Mouse (Mus musculus): Measurements from ENCODE around the gene Zfp791. TPM values are rescaled to one million over a fixed set of nuclear protein-coding genes. Genes with fewer than 3 reads are reported as not detected.
"Not testable (repeated sequence)": the region's sequence is repeated elsewhere in the genome, so short reads cannot be mapped to it uniquely, and the experiment has no call there.

The Zfp791 gene
- under 1 TPM; 0.86 to 0.92 TPM for total RNA-seq (2021)
- long read RNA-seq, experiment 1: 0 reads
- long read RNA-seq, experiment 2: 0 reads

DNA sequence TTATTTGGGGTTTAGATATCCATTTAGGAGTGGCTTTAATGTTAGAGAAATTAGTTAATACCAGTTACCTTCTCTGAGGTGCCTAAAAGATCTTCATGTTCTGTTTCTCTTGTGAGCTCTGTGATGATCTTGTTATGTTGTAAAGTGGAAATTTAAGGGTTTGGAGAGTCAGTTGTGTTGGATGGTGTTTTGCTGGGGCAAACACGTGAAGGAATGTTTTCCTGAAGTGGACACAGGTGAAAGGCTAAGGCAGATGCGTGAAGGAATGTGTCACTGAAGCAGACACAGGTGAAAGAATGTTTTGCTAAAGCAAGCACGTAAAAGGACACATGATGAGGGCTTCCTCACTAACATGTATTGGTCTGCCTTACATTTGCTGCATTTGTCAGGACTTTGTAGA, at the start of gene Zfp791:
Zfp791 (minus strand) TSS at position 101 of the 400 bp plus-strand sequence.
- intact Hi-C loops (cut with DNase I; ENCODE audit: low total_unique reads): no loop called here
- DNase-seq: no peak

- peak; percentile 13 for DNase-seq
- intact Hi-C loops (cut with DNase I; ENCODE audit: low total_unique reads): loop anchor here (10.0 kb wide), 1 partner anchor 86 kb away; the partner anchor contains the start of genes Man2b1, Wdr83 and Wdr83os
Observed at GRCm38 (mm10) chr8:85171291-85171690, 48.4 kb upstream of the Zfp791 start.

GRCm38 (mm10) chr8:85151624-85152023, 28.7 kb upstream of the Zfp791 start, which contains the start of gene Cks1brt:
Gene Cks1brt (plus strand): TSS chr8:85151924.
- intact Hi-C loops (cut with DNase I; ENCODE audit: low total_unique reads): no loop called here
- no peak for DNase-seq

DNA sequence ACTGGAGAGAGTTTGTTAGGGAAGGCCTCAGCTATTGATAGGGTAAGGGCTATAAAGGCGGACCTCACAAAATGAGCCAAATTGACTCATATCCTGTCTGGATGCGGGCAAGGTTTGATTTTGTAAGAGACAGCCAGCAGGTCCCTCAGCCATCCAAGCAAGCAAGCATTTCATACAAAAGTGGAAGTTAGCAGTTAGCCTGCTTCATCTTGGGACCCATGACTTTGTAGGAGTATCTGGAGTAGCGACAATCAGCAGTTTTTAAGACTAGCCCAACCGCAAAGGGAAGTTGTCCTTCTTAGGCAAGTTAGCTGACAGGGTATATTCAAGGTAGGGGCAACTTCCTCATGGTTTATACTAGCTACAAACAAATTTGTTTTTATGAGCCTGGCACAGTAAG, 19.6 kb upstream of the Zfp791 start:
- DNase-seq: no peak
- intact Hi-C loops (cut with DNase I; ENCODE audit: low total_unique reads): no loop called here

- intact Hi-C loops (cut with DNase I; ENCODE audit: low total_unique reads): not testable (repeated sequence)
Observed at GRCm38 (mm10) chr8:85135690-85136089, 12.8 kb upstream of the Zfp791 start.

DNA sequence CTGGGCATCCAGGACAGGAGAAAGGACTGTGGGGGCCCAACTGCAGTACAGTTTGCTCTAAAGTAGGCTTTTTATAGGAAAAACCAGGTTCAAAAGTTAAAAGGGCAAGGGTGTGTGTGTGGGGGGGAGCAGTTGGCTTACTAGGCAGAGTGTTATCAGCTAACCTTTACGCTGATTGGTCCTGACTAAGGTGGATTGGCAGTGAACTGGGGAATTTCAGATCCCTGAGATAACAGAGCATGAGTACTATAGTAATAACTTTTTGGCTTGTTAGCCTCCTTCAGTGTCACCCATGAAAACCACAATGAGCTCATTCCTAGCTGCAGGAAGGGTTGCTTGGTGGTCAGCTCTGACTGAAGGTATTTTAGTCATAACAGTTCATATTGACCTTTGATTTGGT, 9.4 kb upstream of the Zfp791 start:
- intact Hi-C loops (cut with DNase I; ENCODE audit: low total_unique reads): no loop called here
- DNase-seq: no peak

More at GRCm38 (mm10) chr8:85135690-85136089, 12.8 kb upstream of the Zfp791 start:
- DNase-seq: not testable (repeated sequence)

DNA sequence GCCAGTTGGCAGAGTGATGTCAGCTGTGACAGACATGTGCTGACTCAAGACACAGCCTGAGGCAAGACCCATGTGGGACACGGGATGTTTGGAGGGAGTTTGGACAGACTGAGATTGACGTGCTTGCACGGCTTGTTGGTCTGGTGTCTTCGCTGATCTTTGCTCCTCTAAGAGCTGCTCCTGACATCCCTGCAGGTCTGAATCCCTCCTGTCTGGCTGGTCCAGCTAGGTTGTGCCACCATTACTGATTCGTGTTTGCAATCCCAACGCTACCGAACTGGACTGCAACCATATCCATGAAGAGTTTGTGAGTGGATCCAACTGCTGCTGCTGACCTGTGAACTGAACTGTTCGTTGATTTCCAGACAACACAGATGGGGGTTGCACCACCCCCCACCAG, 796 bp upstream of the Zfp791 start:
- intact Hi-C loops (cut with DNase I; ENCODE audit: low total_unique reads): no loop called here
- no peak for DNase-seq

DNA sequence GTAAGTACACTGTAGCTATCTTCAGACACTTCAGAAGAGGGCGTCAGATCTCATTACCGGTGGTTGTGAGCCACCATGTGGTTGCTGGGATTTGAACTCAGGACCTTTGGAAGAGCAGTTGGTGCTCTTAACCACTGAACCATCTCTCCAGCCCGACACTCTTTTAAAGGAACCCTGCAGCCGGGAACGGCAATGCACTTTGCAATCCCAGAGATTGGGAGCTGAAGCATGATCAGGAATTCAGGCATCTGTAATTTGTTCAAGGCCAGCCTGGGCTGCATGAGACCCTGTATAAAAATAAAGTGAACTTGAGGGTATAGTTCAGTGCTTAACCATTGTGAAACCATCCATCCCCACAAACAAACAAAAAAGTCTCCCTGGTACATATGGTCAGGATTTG, 2.6 kb downstream of the Zfp791 start:
- intact Hi-C loops (cut with DNase I; ENCODE audit: low total_unique reads): not testable (repeated sequence)

GRCm38 (mm10) chr8:85119052-85119981, 3.6 kb downstream of the Zfp791 start:
- intact Hi-C loops (cut with DNase I; ENCODE audit: low total_unique reads): no loop called here
- peak; percentile 70 for DNase-seq

More for the DNA sequence above, 2.6 kb downstream of the Zfp791 start:
- not testable (repeated sequence) for DNase-seq

GRCm38 (mm10) chr8:85116984-85117383, 5.9 kb downstream of the Zfp791 start:
- no peak for DNase-seq
- intact Hi-C loops (cut with DNase I; ENCODE audit: low total_unique reads): no loop called here

DNA sequence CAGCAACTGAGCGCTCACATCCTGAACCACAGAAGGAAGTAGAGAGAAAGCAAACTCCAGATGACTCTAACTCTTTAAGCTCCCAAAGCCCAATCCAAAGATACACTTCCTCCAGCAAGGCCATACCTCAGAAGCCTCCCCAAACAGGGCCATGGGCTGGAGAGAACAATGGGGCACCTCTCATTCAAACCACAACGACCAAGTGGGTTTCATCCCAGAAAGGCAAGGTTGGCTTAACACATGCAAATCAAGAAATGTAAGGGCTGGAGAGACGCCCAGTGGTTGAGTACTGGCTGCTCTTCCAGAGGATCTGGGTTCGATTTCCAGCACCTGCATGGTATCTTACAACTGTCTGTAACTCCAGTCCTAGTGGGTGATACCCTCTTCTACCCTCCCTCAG, 7.4 kb downstream of the Zfp791 start:
- intact Hi-C loops (cut with DNase I; ENCODE audit: low total_unique reads): no loop called here
- no peak for DNase-seq

GRCm38 (mm10) chr8:85113241-85113640, 9.7 kb downstream of the Zfp791 start:
- DNase-seq: no peak
- intact Hi-C loops (cut with DNase I; ENCODE audit: low total_unique reads): no loop called here

DNA sequence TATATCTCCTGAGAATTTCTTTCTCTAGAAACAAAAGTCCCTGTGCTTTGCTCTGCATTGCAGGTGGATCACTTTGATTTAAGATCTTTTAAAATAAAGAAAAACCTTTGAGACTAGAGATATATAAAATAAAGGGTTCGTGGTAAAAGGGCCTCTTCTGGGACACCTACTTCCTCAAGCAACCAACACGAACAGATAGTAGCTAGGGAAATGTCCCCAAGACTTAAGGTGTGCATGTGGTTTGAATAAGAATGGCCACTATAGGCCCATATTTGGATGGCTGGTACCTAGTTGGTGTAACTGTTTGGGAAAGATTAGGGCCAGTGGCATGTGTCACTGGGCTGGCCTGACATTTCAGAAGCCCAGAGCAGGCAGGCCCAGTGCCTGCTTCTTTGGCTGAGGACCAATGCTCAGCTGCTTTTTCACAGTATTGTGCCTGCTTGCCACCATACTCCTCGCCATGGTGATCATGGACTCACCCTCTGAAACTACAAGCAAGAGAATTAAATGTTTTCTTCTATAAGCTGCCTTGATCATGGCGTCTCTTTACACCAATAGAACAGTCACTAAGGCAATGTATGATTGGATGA, 22.7 kb downstream of the Zfp791 start:
- DNase-seq: no peak
- intact Hi-C loops (cut with DNase I; ENCODE audit: low total_unique reads): no loop called here

GRCm38 (mm10) chr8:85096850-85097249, 26.0 kb downstream of the Zfp791 start:
- intact Hi-C loops (cut with DNase I; ENCODE audit: low total_unique reads): no loop called here
- DNase-seq: no peak

DNA sequence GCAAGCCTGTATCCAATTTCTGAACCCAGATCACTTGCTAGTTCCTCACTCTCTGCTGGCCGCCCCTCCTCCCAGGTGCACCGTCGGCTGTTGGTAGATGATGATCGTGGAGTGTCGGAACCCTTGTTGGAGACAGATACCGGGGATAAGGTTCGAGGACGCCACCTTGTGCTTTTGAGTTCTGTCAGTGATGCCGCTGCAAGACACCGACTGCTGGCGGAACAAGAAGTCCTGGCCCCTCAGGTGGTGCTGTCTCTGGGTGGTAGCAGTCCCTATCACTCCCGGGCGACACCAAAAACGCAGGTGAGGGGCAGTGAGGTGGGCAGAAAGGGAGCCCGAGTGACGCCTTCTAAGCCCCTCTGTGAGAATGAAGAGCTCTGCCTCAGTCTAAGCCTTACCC, 26.7 kb downstream of the Zfp791 start:
- intact Hi-C loops (cut with DNase I; ENCODE audit: low total_unique reads): no loop called here
- DNase-seq: no peak

- intact Hi-C loops (cut with DNase I; ENCODE audit: low total_unique reads): no loop called here
- no peak for DNase-seq
Observed at GRCm38 (mm10) chr8:85095566-85095965, 27.3 kb downstream of the Zfp791 start.

DNA sequence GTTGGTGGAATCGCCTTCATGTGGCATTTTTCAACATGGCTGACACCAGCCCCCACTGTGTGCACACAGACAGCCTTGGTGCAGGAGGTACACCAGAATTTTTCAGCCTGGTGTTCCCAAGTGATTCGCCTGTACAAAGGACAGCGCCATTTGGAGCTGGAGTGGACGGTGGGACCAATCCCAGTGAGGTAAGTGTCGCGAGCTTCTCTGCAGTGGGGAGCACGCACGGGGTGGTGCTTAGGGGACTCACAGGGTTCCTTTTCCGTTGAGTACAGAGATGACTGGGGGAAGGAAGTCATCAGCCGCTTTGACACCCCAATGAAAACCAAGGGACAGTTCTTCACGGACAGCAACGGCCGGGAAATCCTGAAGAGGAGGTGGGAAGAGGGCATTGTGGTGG, 27.8 kb downstream of the Zfp791 start:
- DNase-seq: no peak
- intact Hi-C loops (cut with DNase I; ENCODE audit: low total_unique reads): no loop called here

- intact Hi-C loops (cut with DNase I; ENCODE audit: low total_unique reads): no loop called here
- DNase-seq: no peak
Observed at GRCm38 (mm10) chr8:85091526-85092090, 31.3 kb downstream of the Zfp791 start.

DNA sequence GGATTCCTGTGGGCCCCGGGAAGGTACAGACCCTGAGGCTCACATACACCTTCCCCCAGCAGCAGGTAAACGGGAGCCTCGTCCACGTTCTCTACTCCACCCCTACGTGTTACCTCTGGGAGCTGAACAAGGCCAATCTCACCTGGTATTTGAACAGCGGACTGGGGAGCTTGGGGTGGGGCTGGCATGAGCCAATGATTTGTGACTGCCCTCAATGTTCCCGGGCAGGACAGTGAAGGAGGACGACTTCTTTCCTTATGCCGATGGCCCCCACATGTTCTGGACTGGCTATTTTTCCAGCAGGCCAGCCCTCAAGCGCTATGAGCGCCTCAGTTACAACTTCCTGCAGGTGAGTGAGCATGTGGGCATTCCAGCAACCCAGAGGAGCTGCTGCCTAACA, 32.0 kb downstream of the Zfp791 start:
- intact Hi-C loops (cut with DNase I; ENCODE audit: low total_unique reads): no loop called here
- no peak for DNase-seq

DNA sequence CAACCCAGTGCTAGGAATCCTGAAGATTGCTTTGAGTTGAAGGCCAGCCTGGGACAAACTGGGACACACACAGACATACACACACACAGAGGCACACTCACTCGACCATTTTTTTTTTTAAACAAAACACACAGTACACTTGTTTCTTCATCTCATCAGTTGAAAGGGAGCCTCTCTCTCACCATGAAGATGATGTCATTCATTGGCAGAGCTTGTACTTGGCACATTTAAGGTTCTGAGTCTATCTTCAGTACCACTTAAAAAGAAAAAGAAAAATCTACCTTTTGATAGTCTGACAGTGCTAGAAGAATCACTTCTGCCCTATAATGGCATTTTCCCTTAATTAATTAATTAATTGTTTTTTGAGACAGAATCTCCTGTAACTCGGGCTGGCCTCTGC, 34.1 kb downstream of the Zfp791 start:
- intact Hi-C loops (cut with DNase I; ENCODE audit: low total_unique reads): loop anchor here (10.0 kb wide), 2 partner anchors 86 to 306 kb away; no protein-coding TSS in a partner anchor
- DNase-seq: no peak
